Mouse (Mus musculus): ENCODE measurements around the gene Lmf1. TPM values are rescaled to one million over a fixed set of nuclear protein-coding genes. Genes with fewer than 3 reads are reported as not detected.

Lmf1 gene
- 10 to 100 TPM; 10.4 to 14.1 (median 10.8) TPM for total RNA-seq (2022)

DNA sequence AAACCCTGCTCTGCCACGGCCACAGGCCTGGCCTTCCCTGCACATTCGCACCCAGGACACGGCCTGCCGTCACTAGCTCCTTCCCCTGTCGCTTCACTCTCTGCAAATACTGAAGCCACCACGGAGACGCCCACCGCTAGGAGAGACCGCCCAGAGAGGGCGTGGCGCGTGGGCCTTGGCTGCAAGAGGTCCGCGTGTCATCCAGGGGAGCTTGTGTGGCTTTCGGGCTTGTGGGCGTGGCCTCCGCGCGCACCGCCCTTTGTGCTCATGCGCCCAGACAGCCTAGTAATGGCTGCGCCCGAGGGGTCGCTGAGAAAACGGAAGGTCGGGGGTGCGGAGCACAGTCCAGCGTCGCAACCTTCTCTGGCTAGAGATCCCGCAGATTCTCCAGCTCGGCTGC lies at the start of gene Lmf1:
Gene Lmf1 (plus strand): TSS at position 166 of the 400 bp plus-strand sequence.
- DNase-seq (ENCODE audit: low spot score in 2 of 2) = peak; percentile 96 to 98

DNA sequence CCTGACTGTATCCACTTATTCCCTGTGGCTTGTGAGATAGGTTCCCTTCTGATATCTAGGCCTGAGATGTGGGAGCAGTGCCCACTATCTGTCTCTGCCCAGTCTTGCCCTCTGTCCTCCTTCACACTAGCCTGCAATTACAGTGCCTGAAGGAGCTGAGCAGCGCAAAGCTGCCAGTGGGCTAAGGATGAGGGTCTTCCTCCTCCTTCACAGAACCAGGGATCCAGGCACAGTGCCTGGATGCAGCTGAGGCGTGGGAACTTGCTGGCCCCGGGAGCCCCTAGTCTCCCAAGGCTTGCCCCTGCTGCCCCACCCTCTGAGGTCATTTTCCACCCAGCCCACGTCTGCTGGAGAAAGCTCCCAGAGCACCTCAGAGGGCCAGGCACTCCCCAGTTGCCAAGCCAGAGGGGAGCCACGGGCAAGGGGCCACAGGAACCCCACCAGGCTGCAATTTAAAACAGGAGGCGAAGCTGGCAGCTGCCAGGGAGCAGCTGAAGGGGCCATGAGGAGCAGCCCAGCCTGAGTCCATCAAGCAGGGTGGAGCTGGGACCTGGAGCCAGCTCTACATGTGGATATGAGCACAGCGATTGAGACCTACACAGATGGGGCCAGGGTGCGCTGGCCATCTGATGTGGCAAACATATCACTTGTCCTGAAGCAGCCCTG lies 48.4 kb upstream of the Lmf1 start:
- no peak for DNase-seq (ENCODE audit: low spot score in 2 of 2)

DNA sequence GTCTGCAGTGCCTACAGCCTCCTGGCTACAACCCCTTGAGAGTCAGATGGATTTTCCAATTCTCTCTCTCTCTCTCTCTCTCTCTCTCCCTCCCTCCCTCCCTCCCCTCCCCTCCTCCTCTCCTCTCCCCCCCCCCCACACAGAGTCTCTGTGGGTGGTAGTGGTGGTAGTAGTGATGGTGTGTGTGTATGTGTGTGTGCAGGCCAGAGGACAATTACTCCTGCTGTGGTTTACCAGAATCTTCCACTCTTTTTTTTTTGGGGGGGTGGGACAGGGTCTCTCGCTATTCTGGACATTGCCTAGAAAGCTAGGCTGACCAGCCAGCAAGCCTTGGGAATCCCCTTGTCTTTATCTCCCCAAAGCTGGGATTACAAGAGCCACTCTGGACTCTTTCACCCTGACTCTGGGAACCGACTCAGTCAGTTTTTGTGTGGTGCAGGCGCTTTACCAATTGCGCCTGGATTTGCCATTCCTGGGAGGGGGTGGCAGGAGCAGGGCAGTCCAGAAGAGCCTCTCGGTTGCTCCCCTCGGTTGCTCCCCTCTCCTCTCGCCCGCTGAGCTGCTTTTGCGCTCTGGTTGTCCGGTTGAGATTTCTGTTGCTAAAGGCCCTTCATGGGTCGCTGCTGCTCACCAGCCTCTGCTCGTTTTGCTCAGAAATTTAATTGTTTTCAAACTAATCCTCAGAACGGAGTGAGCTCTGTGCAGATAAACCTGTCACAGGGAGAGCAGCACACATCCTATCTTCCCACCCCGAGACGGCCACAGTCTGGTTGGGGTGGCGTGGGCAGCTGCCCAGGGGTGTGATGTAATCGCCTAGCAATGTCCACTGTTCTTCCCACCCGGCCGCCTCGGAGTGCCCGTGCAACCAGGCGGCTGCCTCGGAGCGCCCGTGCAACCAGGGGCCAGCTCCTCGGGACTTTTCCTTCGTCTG lies 39.7 kb upstream of the Lmf1 start:
- DNase-seq (ENCODE audit: low spot score in 2 of 2) = peak in 1 of 2 experiments; percentile 25

DNA sequence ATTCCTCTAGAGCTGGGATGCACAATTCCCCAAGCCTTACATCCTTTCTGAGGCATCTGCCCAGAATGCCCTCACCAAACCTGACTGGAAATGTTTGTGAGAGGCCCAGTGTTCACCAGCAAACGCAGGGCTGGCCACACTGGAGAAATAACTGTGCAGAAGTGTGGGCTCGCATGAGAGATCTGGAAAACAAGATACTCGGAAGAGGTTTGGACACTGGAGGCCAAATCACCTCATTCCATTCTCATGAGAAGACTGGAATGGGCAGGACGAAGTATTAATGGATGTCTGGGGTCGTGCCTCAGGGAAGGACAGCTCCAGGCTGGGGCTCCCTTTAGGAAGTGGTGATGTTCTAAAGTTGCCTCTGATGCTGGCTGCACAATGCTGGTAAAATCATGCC lies 38.2 kb upstream of the Lmf1 start:
- no peak for DNase-seq (ENCODE audit: low spot score in 2 of 2)

DNA sequence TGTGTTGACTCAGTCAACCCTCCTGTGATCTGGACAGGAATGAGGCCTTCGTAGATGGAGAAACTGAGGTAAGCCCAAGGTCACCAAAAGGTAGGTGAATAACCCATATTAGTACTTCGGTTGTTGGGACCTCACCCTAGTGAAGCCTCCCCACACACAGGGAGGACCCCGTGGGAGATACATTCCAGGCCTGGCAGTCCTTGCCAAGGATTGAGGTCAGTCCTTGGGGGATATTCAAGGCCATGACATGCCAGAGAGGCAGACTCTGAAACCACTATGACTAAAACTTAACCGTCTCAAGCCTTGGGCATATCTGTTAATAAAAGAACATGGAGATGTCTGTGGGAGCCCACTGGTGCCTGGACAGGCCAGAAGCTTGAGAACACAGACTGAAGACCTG lies 37.1 kb upstream of the Lmf1 start:
- DNase-seq (ENCODE audit: low spot score in 2 of 2) = no peak

DNA sequence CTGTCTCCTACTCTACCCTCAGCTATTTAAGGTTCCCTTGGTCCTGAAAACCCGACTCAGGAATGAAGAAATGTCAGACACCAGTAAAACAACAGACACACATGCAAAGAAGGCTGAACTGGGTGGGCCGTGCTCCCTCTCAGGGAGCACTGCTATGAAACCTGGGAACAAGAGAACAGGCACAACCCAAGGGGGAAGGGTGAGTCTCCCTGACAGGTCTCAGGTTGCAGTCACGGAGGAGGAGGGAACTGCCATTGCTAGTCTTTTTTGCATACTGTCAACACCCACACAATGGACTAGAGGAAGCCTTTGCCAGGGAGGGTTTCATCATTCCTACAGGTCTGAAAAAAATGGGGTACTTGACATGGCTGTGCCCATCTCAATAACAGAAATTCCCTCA lies 31.9 kb upstream of the Lmf1 start:
- DNase-seq (ENCODE audit: low spot score in 2 of 2) = no peak

DNA sequence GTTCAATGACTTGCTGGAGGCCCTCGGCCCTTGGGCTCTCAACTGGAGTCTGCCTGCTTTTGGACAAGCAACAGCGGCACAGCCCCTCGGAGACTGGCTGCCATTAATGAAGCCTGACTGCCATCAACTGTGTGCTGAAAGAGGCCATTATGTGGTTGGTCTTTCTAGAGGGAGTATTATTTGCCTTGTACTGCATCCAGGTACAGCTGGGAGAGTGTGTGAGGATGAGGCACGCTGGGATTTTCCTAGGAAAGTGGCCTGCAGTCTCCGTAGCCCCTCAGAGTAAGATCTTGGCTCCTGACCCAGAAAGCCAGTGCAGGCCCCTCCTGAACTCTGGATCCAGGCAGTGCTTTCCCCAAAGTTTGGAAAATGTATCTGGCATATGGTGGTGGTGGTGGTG lies 28.9 kb upstream of the Lmf1 start:
- DNase-seq (ENCODE audit: low spot score in 2 of 2) = no peak

DNA sequence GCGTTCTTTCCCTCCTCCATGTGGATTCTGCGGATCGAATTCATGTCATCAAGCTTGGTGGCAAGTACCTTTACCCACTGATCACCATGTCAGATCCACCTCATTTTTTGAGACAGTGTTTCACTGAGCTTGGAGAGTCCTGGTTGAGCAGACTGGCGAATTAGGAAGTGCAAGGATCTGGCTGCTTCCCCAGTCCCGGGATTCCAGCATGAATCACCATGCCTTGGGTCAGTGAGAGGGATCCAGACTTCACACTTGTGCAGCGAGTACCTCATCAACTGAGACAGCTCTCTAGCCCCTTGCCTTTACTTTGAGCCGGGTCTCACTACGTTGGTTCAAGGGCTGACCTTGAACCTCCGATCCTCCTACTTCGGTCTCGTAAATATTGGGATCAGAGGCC lies 27.6 kb upstream of the Lmf1 start:
- DNase-seq (ENCODE audit: low spot score in 2 of 2) = no peak

DNA sequence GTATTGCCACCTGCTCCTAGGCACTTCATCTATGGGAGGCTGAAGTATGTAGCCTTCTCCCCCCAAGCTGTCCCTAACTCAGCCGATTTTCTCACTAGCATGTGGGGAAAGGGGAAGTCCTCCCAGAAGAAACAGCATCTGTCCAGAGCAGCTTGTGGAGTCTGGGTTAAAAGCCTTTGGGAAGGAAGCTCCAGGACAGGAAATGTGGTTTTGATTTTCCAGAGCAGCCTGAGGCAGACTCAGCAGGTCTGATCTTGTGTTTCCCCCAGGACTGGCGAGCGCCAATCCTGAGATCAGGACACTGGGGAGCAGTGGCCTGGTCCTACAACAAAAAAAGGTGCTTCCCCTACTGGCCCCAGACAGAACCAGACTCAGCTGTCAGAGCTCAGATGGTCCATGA lies 23.7 kb upstream of the Lmf1 start:
- no peak for DNase-seq (ENCODE audit: low spot score in 2 of 2)

DNA sequence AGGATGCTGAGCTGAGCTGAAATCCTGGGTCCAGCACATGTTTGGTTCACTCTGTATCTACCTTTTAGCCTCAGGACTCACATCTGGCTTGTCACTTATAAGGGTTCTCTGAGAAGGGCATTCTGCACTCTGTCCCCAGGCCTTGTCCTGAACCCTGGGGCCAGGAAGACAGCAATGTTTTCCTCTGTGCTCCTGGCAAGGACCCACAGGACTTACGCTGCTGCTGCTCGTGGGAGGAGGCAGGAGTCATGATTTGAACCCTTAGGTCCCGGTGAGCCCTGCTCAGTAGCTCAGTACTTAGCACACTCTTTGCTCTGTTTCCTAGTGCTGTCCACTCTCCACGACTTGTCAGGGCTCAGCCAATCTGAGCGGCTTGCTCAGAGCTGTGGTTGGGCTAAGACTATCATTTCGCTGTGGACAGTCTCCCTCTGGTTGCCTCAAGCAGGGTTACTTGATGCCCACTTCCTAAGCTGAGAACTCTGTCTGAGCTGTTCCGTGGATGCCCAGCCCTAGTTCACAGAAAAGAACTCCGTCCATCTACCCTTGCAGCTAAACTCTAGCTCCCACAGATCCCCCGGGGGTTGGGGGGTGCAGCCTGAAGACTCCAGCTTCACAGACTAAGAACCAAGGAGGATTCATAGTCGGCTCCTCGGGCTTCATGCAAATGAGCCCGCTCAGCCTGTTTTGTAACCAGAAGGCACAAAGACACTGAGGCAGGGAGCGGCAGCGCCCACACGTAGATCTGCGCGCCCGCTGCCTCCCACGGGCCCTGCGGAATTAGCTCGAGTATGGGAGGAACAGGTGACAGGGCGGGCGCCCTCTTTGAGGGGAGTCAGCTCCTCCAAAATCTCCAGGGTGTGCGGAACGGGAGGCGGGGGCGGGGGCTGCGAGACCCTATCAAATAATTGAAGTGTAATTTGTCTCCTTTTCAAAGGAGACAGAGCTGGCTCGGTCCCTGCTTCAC lies 22.9 kb upstream of the Lmf1 start:
- DNase-seq (ENCODE audit: low spot score in 2 of 2) = no peak

DNA sequence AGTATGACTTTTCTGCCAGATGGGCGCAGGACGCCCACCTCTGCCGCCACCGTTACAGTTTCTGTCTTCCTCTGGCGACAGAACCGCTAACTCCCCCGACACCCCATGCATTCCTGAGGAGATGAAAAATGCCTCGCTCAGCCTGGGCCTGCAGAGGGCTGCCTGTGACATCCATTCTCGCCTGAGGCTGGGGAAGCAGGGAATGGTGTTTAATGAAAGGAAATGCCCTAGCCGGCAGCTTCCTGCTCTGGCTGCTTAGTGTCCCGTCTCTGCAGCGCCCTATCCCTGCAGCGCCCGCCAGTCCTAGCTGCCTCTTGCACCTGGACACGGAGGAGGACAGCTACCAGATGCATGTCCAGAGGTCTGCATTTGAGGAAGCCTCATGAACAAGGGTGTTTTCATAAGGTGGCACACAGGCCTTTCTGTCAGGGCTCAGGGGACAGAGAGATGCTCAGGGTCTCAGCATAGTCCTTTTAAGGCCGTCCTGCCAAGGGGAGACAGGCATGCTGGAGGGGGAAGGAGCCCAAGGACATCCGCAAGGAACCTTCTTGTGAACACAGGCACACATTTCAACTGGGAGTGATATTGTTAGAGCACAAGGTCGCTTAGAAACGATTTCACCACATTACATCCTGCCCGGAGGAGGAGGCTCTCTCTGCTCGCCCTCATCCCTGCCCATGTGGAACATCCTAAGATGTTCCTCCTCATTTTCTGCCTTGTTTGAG lies 22.1 kb upstream of the Lmf1 start:
- DNase-seq (ENCODE audit: low spot score in 2 of 2) = no peak

DNA sequence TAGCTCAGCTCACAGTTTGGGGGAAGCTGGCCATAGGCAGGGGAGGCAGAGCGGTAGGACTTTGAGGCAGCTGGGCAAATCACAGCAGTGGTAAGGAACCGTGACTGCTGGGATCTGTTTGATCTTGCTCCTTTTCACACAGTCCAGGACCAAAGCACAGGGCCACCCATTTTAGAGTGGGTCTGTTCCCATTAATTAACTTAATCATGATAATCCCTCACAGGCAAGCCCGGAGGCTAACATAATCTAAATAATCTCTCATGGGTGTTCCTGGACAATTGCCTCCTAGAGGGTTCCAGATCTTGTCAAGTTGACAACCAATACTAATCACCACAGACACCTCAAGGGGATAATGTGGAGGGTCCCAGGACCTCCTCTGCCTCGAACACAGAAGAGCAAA lies 19.3 kb upstream of the Lmf1 start:
- no peak for DNase-seq (ENCODE audit: low spot score in 2 of 2)

DNA sequence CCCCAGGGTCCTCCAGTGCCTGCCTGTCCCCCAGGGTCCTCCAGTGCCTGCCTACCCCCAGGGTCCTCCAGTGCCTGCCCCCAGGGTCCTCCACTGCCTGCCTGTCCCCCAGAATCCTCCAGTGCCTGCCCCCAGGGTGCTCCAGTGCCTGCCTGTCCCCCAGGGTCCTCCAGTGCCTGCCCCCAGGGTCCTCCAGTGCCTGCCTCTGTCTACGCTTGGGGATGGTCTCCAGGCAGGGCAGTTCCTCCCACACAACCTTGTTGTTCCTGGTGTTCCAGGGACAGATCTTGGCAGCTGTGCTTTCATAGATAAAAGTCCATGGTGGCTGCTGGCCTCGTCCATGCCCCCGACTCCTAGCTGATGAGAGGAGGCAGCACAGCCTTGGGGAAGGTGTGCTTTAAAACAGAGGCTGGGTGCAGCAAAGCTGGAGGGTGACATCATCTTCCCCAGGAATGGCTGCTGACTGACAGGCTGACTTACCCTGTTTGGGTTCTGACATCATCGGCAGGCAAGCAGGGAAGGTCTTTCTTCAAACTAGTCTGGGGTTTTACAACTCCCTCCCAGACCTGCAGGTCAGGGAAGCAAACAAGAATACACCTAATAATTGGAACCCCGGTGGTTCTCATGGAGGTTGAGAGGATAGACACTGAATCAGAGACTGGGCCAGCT lies 18.2 kb upstream of the Lmf1 start:
- no peak for DNase-seq (ENCODE audit: low spot score in 2 of 2)

DNA sequence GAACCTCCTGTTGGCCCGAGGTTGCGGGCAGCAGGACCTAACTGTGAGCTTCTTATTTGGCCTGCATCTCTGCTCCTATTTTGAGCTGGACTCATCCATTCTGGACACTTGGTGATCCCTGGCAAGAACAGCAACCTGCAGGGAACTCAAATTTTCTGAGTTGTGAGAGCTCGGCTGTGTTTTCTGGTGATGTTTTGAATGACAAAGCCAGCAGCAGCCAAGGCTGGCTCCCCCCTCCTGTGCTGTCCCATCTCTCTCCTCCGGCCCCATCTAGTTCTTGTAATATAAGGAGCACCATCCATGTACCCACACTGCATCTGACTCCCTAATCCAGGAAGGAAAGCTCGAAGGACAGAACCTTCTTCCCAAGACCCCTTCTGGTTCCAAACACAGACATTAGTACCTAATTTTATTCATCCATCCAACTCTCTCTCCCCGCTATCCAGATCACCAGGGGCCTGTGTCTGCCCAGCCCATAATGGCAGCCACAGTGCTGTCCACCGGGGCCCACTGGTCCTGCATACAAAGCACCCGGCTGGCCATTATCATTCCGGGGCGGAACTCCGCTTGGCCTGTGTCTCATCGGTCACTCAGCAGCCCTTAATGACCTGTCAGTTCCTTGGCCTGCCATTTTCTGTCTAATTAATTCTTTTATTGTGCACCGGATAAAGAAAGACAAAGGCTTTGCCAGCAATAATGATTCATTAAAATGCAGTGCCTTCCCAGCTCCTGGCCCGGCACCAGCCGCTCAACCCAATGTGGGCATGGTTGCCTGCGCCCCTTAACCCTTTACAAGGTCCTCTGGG lies 17.5 kb upstream of the Lmf1 start:
- DNase-seq (ENCODE audit: low spot score in 2 of 2) = no peak

DNA sequence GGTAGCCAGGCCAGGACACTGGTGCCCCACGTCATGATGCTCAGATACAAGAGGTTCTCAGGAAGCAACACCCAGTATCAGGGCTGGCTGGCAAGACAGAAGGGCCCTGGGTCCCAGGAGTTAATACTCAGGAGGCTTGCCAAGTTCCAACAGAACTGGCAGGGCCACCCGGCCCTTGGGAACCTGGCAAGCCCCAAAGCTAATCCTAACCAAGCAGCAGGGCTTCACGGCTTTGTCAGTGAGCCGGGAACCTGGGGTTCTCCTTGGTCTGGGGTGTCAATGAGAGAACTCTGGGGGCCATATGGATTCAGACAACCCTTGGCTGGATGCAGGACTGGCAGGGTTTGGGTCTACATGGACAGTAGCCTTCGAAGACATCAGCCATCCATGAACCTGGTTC lies 14.4 kb upstream of the Lmf1 start:
- DNase-seq (ENCODE audit: low spot score in 2 of 2) = no peak

DNA sequence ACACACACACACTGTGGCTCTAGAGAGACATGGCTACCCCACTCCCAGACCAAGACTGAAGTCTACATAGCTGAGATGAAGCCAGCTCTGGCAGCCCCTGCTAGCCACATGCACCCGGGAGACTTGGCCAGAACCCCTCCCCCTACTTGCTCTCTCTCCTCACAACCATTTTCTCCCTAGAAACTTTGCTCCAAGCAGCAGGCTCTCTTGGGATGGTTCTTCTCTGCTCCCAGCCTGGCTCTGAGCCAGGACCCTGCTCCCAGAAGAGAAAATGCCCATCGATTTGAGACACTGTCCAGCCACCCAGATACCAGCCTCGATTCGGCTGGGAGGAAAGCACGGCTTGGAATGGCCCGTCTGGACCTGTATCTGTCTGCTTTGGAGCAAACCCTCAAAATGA lies 13.6 kb upstream of the Lmf1 start:
- no peak for DNase-seq (ENCODE audit: low spot score in 2 of 2)

DNA sequence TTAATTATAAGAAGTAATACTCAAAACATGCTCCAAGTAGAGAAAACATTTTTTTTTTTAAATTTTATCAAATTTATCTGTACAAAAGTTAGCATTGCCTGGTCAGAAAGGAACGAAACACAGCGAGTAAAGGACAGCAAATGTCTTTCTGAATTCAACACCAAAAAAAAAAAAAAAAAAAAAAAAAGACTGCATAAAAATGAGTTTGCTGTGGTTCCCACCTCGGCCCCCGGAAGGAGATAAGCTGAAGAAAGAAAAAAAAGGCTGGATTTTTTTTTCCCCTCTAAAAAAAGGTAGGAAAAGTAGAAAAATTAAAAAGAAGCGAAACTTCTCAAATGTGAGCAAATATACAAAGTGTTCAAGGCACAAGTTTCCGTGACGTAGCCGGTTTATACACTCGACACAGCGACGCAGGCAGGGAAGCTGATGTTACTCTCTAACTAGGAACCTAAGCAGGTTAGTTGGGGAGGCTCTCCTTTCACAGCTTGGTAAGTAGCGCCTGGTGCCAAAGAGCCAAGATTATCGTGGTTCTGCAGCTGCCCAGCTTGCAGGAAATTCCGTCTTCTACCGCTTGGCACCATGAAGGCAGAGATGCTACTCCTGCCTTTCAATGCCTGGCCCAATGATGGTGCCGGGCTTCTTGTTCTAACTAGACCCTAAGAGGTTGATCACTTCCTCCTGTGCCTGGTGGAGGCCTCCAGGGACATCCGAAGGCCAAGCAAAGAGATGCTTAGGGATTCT lies 12.9 kb upstream of the Lmf1 start:
- no peak for DNase-seq (ENCODE audit: low spot score in 2 of 2)

DNA sequence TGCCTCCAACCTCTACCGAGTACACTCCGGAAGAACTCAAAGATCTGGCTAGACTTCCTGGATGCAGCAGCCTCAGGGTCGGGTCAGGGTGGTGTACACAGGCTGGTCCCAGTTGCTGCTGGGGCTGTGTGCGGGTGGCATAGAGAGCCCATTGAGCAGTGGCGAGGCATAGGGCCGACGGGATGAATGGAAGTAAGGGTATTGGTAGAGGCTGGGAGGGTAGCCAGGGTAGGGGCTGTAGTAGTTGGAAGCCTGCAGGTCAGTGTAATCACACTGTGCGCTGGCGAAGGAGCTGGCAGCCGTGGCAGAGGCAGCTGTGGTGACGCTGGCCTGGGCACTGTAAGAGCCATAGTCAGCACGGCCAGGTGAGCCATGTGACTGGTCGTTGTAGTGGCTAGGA lies 11.6 kb upstream of the Lmf1 start:
- DNase-seq (ENCODE audit: low spot score in 2 of 2) = no peak

DNA sequence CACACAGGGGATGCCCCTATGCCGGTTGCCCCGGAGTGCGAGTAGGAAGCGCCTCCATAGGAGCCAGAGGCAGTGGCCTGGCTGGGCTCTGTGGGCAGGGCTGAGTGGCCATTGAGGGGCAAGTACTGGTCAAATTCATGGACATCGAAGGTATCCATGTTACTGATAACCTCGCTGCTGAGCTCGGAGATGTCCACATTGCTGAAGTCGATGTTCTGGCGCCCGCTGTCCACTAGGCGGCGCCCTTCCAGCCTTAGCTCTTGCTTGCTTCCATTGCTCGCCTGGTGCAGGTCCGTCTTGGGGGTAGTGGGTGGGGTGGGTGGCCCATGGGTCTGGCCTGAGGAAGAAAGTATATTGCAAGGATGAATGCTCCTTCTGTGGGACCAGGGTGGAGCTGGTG lies 11.1 kb upstream of the Lmf1 start:
- peak; percentile 39 to 47 for DNase-seq (ENCODE audit: low spot score in 2 of 2)
